Mouse (Mus musculus) hindbrain, embryonic 13.5 days (tissue): Measurements from ENCODE around the gene Izumo2. TPM values are rescaled to one million over a fixed set of nuclear protein-coding genes. Genes with fewer than 3 reads are reported as not detected.

Experiments used
- ATAC-seq: fragments of 200-750 bp; cut with Nextera tagmentation; 2 replicates; pipeline ENCODE4 v1.8.0; 2017; ENCODE audit warnings: moderate TSS enrichment; ENCODE audit not compliant: low FRiP score
- H3K27ac ChIP-seq: fragments of 300-500 bp; sonication (generic); 2 replicates; pipeline ENCODE4 v1.5.1; 2015; ENCODE audit warnings: inconsistent platforms, mild to moderate bottlenecking, moderate library complexity
- H3K27me3 ChIP-seq: fragments of 300-500 bp; sonication (generic); 2 replicates; pipeline ENCODE4 v1.6.1; 2015; ENCODE audit warnings: mild to moderate bottlenecking, inconsistent platforms
- H3K36me3 ChIP-seq: fragments of 300-500 bp; sonication (generic); 2 replicates; pipeline ENCODE4 v1.6.1; 2015; ENCODE audit warnings: mild to moderate bottlenecking, inconsistent platforms
- H3K4me1 ChIP-seq: fragments of 300-500 bp; sonication (generic); replicated peaks from 2 replicates; pipeline ENCODE4 v1.6.1; 2015; ENCODE audit warnings: inconsistent platforms
- H3K4me2 ChIP-seq: fragments of 300-500 bp; sonication (generic); 2 replicates; pipeline ENCODE4 v1.6.1; 2015; ENCODE audit warnings: inconsistent platforms, mild to moderate bottlenecking, moderate library complexity
- H3K4me3 ChIP-seq: fragments of 300-500 bp; sonication (generic); 2 replicates; pipeline ENCODE4 v1.5.1; 2015; ENCODE audit warnings: mild to moderate bottlenecking, inconsistent platforms
- H3K9ac ChIP-seq: fragments of 300-500 bp; sonication (generic); 2 replicates; pipeline ENCODE4 v1.6.1; 2015; ENCODE audit warnings: mild to moderate bottlenecking, inconsistent platforms
- H3K9me3 ChIP-seq: fragments of 300-500 bp; sonication (generic); 2 replicates; pipeline ENCODE4 v1.6.1; 2016; ENCODE audit warnings: inconsistent platforms
- WGBS: fragments of 180-500 bp; shearing (Covaris S2); methylation state at CpG from one replicate; pipeline ENCODE4 v1.1.7; 2015; 5-methylcytosine and 5-hydroxymethylcytosine counted together
- polyA plus RNA-seq: library from polyadenylated mRNA; unstranded; fragments of >200 nt; fragmentation: Nextera tagmentation; extraction: Ambion mirVana; gene quantifications from 2 replicates; pipeline ENCODE4 v1.2.1, GENCODE M21; 2015

Izumo2 gene
- polyA plus RNA-seq, 1 experiment from 2014 or later, result not detected

DNA sequence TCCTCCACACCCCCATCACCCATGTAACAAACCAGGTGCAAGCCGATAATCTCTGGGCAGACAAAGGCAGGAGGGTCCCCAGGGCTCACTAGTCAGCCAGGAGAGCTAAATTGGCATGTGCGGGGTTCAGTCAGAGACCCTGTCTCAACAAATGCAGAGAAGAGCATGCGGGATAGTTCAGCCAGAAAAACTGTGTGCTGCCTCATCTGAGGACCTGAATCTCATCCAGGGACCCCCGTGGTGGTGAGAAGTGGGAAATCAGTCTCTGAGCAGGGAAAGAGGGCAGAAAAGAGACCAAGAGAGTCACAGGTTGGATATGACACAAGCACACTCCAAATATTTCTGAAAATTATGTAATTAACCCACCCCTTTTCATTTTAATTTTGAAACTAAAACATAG, 32.4 kb upstream of the Izumo2 start:
- Histone ChIP-seq H3K4me1 (peaks cover 5% of the 10 kb centered on the region), H3K9ac (no peak overlapping the region), H3K9me3 (peaks cover 1% of the 10 kb centered on the region; the same call in 1 of the 2 replicates), H3K4me2 (no peak overlapping the region), H3K36me3 (no peaks in the 10 kb centered on the region), H3K27ac (no peak overlapping the region), H3K27me3 (peaks cover 26% of the 10 kb centered on the region), H3K4me3 (no peak overlapping the region)
- 56% methylated on average over 4 of the region's 4 CpGs for WGBS
- ATAC-seq, result no peak

- Histone ChIP-seq H3K9ac (no peak overlapping the region), H3K4me2 (no peak overlapping the region), H3K36me3 (no peaks in the 10 kb centered on the region), H3K4me3 (no peak overlapping the region), H3K4me1 (no peaks in the 10 kb centered on the region; the same call in 1 of the 2 replicates), H3K27me3 (peaks cover 21% of the 10 kb centered on the region), H3K27ac (no peak overlapping the region), H3K9me3 (peaks cover 6% of the 10 kb centered on the region; the same call in 1 of the 2 replicates)
- WGBS, result 66% methylated on average over 2 of the region's 2 CpGs
- ATAC-seq, result no peak
These were observed 31.9 kb upstream of the Izumo2 start for GRCm38 (mm10) chr7:44676611-44677010.

GRCm38 (mm10) chr7:44683656-44684055, 24.9 kb upstream of the Izumo2 start:
- H3K27me3 ChIP-seq, result no peaks in the 10 kb centered on the region
- no peak overlapping the region for H3K27ac ChIP-seq
- H3K9me3 ChIP-seq, result peaks cover 6% of the 10 kb centered on the region; the same call in 1 of the 2 replicates
- H3K36me3 ChIP-seq, result no peaks in the 10 kb centered on the region
- 81% methylated on average over 8 of the region's 8 CpGs for WGBS
- no peak for ATAC-seq
- H3K4me3 ChIP-seq, result no peak overlapping the region
- H3K4me1 ChIP-seq, result peaks cover 13% of the 10 kb centered on the region
- no peak overlapping the region for H3K4me2 ChIP-seq
- no peak overlapping the region for H3K9ac ChIP-seq

DNA sequence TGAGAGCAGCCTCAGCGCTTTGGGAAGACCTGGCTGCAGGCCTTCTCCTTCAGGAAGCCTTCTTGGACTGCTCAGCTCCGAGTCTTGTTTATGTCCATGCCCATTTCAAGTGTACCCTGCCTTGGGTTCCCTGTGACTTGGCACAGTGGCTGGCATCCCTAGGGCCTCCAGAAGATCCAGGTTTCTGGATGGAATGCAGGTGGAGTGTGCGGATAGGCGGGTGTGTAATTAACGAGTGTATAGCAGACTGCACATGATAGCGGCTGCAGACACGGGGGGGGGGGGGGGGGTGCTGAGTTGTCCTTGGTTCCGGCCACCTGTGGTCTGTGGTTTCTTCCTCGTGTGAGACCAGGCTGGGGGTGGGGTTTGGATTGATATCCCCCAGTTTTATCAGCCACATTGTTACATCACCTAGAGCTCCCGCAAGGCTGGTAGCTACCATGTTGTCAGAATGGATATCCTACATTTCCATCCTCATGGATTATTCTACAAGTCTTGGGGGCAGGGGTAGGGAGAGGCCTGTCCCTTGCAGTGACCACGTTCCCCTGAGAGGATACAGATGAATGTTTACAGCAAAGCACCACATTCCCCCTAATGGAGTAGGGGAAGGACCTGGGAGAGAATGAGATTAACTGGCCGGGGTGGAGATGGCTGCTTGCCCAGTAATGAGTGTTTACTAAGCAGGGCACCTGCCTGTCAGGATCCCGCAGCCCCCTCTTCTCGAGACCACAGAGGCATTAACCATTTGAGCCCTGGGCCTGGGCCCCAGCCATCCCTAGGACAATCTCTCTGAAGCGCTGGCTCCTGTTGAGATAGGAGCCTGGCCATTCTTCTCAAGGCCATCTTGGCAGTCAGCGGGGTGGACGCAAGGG, 22.8 kb upstream of the Izumo2 start:
- Histone ChIP-seq H3K27ac (peak overlapping the region; percentile 10; the same call in 1 of the 2 replicates), H3K4me1 (peaks cover 13% of the 10 kb centered on the region), H3K27me3 (no peaks in the 10 kb centered on the region), H3K4me2 (no peak overlapping the region), H3K9ac (no peak overlapping the region), H3K4me3 (no peak overlapping the region), H3K36me3 (no peaks in the 10 kb centered on the region), H3K9me3 (peaks cover 6% of the 10 kb centered on the region; the same call in 1 of the 2 replicates)
- 59% methylated on average over 16 of the region's 17 CpGs for WGBS
- ATAC-seq, result peak; percentile 36; the same call in 1 of the 2 replicates

GRCm38 (mm10) chr7:44688890-44689289, 19.7 kb upstream of the Izumo2 start:
- Histone ChIP-seq H3K27ac (no peak overlapping the region), H3K9me3 (no peaks in the 10 kb centered on the region), H3K4me1 (peaks cover 13% of the 10 kb centered on the region), H3K36me3 (no peaks in the 10 kb centered on the region), H3K27me3 (no peaks in the 10 kb centered on the region), H3K4me2 (no peak overlapping the region), H3K4me3 (no peak overlapping the region), H3K9ac (no peak overlapping the region)
- WGBS, result 72% methylated on average over 3 of the region's 3 CpGs
- ATAC-seq, result no peak

DNA sequence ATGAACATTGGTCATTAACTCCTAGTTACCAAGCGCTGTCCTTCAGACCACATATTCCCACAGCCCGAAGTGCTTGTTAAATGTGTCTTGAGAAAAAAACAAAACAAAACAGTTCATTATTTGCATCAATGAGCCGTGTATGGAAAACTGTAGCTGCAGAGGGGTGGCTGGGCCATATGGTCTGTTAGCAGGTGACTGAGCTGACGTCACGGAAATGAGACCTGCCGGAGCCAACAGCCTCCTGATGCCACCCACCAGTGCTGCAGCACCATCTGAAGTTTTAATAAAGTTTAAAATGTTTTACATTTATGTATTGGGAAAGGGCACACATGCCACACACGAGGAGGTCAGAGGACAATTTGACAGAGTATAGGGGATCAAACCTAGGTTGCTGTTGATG, 19.2 kb upstream of the Izumo2 start:
- Histone ChIP-seq H3K27ac (no peak overlapping the region), H3K27me3 (no peaks in the 10 kb centered on the region), H3K36me3 (no peaks in the 10 kb centered on the region), H3K4me1 (peaks cover 13% of the 10 kb centered on the region), H3K9me3 (no peaks in the 10 kb centered on the region), H3K4me2 (no peak overlapping the region), H3K4me3 (no peak overlapping the region), H3K9ac (no peak overlapping the region)
- ATAC-seq, result no peak
- 86% methylated on average over 7 of the region's 7 CpGs for WGBS

- H3K9ac ChIP-seq, result no peak overlapping the region
- no peak overlapping the region for H3K4me2 ChIP-seq
- H3K4me3 ChIP-seq, result no peak overlapping the region
- WGBS, result 76% methylated on average over 10 of the region's 10 CpGs
- no peak for ATAC-seq
- peaks cover 8% of the 10 kb centered on the region for H3K27me3 ChIP-seq
- no peaks in the 10 kb centered on the region for H3K36me3 ChIP-seq
- H3K9me3 ChIP-seq, result no peaks in the 10 kb centered on the region
- H3K4me1 ChIP-seq, result peaks cover 11% of the 10 kb centered on the region
- no peak overlapping the region for H3K27ac ChIP-seq
These were observed 14.9 kb upstream of the Izumo2 start for GRCm38 (mm10) chr7:44693427-44694175.

DNA sequence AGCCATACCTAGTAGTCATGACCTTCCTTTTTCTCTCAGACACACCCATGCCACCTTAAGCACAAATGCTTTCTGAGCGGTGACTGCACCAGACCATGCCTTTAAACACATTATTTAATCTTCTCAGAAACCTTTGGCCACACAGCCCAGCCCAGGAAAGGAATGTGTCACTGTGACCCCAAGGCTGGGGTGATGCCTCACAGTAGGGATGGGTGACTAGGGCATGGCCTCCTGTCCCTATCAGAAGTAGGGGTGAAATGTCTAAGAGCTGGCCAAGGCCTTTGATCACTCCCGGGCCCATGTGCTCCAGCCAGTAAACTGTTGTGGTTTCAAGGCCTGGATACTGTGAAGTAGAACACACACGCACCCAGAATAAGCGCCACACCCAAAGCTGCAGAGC, 13.3 kb upstream of the Izumo2 start:
- no peak overlapping the region for H3K9ac ChIP-seq
- no peak overlapping the region for H3K27ac ChIP-seq
- no peaks in the 10 kb centered on the region for H3K9me3 ChIP-seq
- peaks cover 8% of the 10 kb centered on the region for H3K27me3 ChIP-seq
- 87% methylated on average over 4 of the region's 4 CpGs for WGBS
- H3K4me3 ChIP-seq, result no peak overlapping the region
- no peak for ATAC-seq
- H3K4me1 ChIP-seq, result peaks cover 11% of the 10 kb centered on the region
- no peaks in the 10 kb centered on the region for H3K36me3 ChIP-seq
- H3K4me2 ChIP-seq, result no peak overlapping the region

- no peaks in the 10 kb centered on the region for H3K9me3 ChIP-seq
- H3K36me3 ChIP-seq, result no peaks in the 10 kb centered on the region
- peak; percentile 43; the same call in 1 of the 2 replicates for ATAC-seq
- 16% methylated on average over 20 of the region's 20 CpGs for WGBS
- no peak overlapping the region; the same call in 1 of the 2 replicates for H3K27ac ChIP-seq
- peaks cover 11% of the 10 kb centered on the region for H3K4me1 ChIP-seq
- no peak overlapping the region for H3K4me3 ChIP-seq
- no peak overlapping the region for H3K9ac ChIP-seq
- no peak overlapping the region for H3K4me2 ChIP-seq
- H3K27me3 ChIP-seq, result peaks cover 8% of the 10 kb centered on the region
These were observed 11.3 kb upstream of the Izumo2 start for GRCm38 (mm10) chr7:44697191-44697710.

- no peak for ATAC-seq
- H3K9me3 ChIP-seq, result no peaks in the 10 kb centered on the region
- H3K27ac ChIP-seq, result no peak overlapping the region
- peaks cover 8% of the 10 kb centered on the region for H3K27me3 ChIP-seq
- 62% methylated on average over 7 of the region's 7 CpGs for WGBS
- no peak overlapping the region for H3K9ac ChIP-seq
- no peak overlapping the region for H3K4me2 ChIP-seq
- H3K4me1 ChIP-seq, result peaks cover 11% of the 10 kb centered on the region
- no peak overlapping the region for H3K4me3 ChIP-seq
- H3K36me3 ChIP-seq, result no peaks in the 10 kb centered on the region
These were observed 10.6 kb upstream of the Izumo2 start for GRCm38 (mm10) chr7:44697980-44698379.

DNA sequence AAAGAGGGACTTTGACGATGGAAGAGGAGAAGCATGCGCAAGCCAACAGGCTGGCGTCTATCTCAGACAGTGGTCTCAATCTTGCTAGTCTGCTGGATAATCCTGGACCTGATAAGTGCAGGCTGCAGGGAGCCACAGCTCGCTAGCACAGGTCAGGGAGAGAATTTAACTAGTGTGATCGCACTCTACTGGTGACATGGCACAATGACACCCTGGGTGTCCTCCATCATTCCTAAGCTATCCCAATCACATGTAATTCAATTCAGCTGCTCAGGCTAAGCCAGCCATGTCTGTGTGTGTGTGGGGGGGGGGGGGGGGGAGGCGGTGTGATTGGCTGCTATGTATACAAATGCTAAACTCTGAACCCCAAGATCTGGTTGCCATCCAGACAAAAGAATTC, 6.6 kb upstream of the Izumo2 start:
- Histone ChIP-seq H3K4me2 (no peak overlapping the region), H3K4me3 (no peak overlapping the region), H3K4me1 (peaks cover 8% of the 10 kb centered on the region), H3K27me3 (peaks cover 5% of the 10 kb centered on the region), H3K9me3 (no peaks in the 10 kb centered on the region), H3K36me3 (no peaks in the 10 kb centered on the region), H3K27ac (no peak overlapping the region), H3K9ac (no peak overlapping the region)
- WGBS, result 6% methylated on average over 6 of the region's 6 CpGs
- peak; percentile 72 for ATAC-seq

DNA sequence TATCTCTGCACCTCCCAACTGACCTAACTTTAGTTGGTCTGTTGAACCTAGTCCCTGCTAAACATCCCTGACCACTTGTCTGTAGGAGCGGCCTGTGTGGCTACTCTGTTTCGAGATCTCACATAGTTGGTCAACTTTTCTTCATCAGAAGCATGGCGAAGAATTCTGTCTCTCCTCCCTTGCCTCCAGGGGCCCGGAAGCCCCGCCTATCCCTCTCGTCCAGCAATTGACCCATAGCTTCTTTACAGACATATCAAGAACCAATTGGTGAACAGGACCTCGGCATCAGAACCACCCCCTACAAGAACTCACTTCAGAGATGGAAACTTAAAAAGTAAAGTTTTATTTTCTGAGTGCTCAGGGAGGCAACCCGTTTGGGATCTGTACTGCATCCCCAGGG, 5.6 kb upstream of the Izumo2 start:
- H3K9me3 ChIP-seq, result no peaks in the 10 kb centered on the region
- H3K4me2 ChIP-seq, result no peak overlapping the region
- 0 out of 2 replicates have a peak, but pooled peaks cover under 1% of the 10 kb centered on the region for H3K27me3 ChIP-seq
- no peak overlapping the region for H3K9ac ChIP-seq
- no peaks in the 10 kb centered on the region for H3K4me1 ChIP-seq
- WGBS, result 84% methylated on average over 8 of the region's 8 CpGs
- no peak overlapping the region for H3K27ac ChIP-seq
- no peaks in the 10 kb centered on the region for H3K36me3 ChIP-seq
- no peak overlapping the region for H3K4me3 ChIP-seq
- ATAC-seq, result no peak
